Mouse (Mus musculus) liver, adult (tissue): ENCODE results near the gene Tspyl3.

Experiments used
- GATA4 ChIP-seq: IDR thresholded peaks from 2 replicates; pipeline ENCODE4 v1.6.1; 2014; ENCODE audit warnings: mild to moderate bottlenecking, low read length; ENCODE audit not compliant: insufficient replicate concordance

The Tspyl3 gene

DNA sequence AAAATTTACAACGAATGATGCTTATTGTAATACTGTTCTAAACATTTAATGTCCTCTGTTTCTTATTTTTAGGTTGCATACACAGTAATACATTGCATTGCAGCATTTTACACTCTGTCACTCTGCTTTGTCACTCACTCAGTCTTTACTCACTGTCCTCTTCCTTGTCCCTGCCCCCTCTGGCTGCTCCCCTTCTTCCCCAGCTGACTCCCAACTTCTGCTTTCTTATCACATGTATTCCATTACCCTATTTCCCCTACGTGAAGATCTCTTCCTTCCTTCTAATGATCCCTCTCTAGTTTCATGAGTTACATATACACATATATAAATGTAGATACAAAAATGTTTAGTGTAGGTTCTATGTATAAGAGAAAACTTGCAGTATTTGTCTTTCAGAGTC is 26.1 kb downstream of the Tspyl3 start:
- TF ChIP-seq GATA4 = no peak

DNA sequence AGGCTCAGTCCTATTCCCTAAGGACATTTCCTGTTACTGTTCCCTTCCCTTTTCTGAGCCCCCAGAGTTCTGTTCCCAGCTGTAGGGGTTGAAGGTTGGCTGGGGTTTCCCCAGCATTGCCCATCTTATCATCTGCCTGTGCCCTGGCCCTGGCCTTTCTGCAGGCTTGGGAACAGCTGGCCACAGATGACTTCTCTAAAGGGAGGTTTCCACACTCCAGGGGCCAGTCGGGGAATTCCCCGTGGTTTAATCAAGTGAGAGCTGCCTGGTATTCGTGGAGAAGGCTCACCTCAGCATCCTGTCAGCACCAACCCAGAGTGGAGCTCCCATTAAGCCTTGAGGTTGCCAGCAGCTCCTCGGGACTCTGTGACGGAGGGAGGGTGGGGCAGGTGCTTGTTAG is 26.8 kb downstream of the Tspyl3 start:
- no peak for TF ChIP-seq GATA4

DNA sequence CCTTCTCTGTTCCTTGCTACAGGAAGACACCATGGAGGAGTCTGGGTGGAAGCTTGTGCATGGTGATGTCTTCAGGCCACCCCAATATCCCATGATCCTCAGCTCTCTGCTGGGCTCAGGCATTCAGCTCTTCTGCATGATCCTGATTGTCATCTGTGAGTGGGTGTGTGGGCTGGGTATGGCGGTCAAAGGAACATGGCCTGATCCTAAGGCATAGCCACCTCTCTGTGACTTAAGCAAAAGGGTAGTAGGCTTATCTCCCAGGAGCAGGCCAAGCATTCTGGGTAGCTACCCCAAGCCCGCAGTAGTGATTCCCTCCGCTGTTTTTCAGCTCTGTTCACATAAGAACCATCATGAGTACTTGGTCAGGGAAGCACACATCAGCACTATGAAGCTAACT is 31.0 kb downstream of the Tspyl3 start:
- TF ChIP-seq GATA4 = no peak

DNA sequence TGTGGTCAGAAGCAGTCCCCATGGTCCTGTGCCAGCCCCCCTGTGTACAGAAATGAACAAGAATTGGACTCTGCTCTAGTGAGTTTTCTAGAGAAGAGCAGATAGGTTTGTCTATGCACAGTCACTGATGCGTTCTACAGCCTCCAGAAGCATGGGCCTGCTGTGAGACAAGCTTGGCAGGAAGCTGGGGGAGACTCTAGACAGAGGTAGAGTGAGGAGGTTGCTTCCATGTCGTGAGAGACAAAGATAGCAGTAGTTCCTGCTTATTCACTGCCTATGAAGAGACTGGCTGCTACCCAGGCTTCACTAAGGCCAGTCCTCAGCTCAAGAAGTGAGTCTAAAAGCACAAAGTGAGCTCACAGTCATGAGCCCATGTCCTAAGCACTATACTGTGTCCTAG is 34.0 kb downstream of the Tspyl3 start:
- TF ChIP-seq GATA4 = no peak

DNA sequence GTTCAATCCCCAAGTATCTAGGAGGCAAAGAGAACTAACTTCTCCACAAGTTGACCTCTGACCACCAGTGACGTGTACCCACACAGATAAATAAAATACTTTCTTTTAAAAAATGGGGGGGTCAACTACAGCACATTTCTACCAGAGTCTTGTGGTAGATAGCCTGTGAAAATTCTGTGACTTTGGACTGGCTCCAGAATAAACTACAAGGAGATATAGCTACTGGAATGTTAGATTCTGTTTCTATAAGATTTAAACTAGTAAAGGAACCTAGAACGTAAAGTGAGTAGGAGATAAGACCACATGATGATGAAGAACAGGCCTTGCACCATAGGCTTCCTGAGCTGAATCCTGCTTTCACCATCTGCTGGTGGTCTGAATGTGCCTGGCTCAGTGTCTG is 37.4 kb downstream of the Tspyl3 start:
- no peak for TF ChIP-seq GATA4

DNA sequence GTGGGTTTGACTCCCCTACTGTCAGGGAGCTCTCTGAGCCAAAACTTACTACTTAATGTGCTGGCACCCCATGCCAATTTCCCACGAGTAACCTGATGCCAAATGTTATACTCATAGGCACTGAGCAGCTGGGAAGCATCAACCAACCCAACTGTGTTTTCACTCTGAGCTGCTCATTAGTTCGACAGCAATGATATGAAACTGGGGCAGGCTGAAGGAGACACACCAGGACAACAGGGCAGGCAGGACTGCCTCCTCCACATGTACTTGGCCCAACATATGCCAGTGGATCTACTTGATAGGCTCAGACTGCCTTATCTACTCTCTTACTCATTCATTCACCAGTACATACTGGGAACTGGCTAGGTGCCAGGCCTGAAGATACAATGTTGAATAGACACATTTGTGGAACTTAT is 39.1 kb downstream of the Tspyl3 start:
- TF ChIP-seq GATA4 = no peak

DNA sequence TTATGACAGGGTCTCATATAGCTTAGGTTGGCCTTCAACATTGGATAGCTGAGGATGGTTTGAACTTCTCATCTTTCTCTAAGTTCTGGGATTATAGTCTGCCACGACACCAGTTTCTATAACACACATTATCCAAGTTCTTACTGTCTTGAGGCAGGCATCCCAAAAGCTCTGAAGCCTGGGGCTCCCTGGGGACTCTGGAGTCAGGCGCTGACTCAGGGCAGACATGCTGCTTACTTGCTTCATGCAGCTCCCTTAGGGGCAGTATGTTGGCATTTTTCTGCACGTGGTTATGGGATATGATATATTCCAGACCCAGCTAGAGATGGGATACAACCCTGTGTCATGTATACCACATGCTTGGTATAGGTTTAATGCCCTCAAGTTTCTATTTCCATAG is 45.3 kb downstream of the Tspyl3 start:
- no peak for TF ChIP-seq GATA4

DNA sequence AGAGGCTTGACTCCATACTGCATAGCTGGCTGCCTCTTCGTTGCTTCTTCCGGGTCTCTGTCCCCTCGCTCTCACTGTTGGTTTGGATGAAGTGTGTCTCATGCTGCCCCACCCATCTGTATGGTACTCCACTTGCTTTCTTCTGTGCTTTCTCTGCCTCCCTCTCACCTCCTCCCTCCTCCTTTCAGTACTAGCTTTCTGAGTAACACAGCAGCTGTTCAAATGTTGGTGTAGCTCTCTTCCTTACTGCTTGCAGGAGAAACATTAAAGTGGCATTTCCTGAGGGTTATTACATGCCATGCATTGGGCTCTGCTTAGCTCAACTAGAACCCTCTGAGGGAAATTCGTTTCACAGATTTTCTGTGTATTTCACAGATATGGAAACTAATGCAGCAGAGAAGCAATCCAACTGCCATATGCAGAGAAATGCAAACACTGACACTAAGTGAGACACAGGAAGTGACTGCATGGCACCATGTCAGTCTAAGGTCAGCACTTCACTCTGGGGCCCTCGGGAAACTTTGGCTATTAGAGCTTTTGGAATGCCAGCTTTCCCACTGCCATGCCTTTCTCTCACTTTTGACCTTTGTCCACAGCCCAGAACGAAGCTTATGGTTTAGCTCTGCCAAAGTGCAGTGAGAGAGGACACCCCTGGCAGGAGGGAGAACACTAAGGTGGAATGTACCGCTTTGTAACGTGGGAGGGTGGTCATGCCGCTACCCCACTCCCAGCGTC is 45.9 kb downstream of the Tspyl3 start:
- no peak for TF ChIP-seq GATA4

DNA sequence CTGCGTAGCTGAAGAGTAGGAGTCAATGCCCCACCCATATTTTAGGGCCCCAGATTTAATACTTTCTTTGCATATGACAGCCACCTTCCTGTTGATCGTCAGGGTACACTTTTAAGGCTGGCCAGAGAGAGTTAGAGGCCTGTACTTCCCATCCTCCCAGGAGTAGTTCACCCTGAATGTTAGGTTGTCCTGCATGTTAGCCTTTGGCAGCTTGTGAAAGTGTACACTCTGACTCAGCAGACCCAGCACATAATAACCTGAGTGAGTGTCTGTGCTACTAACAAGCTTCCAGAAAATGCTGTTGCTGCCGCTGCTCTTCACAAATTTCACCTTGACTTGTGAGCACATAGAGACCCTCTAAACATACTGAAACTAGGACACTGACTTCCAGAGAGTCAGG is 48.1 kb downstream of the Tspyl3 start:
- no peak for TF ChIP-seq GATA4

DNA sequence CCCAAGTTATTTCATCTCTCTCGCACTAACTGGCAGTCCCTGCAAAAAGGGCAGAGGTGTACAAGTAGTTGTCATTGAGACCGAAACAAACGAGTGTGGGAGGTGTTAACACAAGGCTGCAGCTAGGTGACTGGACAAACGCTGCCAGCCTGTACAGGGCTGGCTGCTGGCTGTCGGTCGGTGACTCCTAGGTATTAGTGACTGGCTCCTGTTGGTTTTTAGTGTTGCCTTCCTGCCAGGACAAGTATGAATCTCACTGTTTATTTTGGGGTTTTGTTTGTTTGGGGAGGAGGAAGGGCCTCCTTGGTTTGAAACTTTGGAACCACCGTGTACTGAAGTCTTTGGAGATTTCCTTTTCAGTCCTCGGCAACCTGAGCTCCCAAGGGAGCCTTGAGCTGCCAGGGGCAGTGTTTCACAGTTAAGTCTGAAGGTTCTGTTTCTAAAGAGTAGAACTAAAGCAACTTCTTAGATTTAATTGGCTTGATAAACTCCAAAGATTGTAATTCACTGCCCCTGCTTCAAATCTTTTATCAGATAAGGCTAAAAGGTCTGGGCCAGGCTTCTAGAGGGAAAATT is 49.2 kb downstream of the Tspyl3 start:
- no peak for TF ChIP-seq GATA4
